Mouse (Mus musculus): ENCODE results near the gene Nav2.

The Nav2 gene

DNA sequence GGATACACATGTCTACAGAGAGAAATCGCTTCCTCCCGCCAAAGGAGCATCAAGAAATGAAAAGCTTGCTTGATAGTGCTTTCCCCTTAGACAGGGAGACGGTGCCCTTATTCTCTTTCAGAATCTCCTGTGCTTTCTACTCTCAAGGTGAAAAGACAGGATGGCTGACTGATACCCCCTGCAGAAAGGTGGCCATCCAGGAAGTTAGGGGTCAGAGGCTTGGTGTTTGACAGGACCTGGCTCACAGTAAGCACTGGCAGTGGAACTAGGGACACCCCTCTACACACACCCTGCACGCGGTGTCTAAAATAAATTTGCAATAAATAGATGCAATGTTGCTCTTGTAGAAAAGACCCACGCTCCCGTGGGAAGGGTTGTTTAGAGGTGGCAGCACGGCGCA is 723.4 kb downstream of the Nav2 start:
- no peak for DNase-seq (ENCODE audit: low spot score)

DNA sequence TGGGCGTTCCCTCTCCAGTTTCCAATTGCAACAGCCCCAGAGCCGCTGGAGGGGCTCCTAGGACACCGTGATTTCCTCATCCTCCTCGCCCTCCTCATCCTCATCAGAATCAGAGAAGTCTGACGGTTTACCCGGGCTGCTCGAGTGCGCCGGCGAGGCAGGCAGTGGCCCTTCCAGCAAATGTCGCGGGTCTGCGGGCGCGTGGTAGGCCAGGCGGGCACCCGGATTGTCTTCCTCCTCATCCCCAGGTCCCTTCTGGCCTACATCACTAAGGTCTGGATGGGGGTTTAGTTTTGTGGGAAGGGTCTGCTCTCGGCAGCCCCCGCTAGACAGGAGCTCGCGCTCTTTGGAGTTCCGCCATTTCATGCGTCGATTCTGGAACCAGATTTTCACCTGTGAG is 723.9 kb downstream of the Nav2 start:
- DNase-seq (ENCODE audit: low spot score), result no peak

GRCm38 (mm10) chr7:49633375-49633956 is 725.0 kb downstream of the Nav2 start:
- DNase-seq (ENCODE audit: low spot score), result peak; percentile 61

- DNase-seq (ENCODE audit: low spot score), result peak; percentile 75
These were observed 726.0 kb downstream of the Nav2 start for GRCm38 (mm10) chr7:49634291-49635073.

GRCm38 (mm10) chr7:49635074-49635621 is 726.6 kb downstream of the Nav2 start:
- DNase-seq (ENCODE audit: low spot score), result peak; percentile 75

GRCm38 (mm10) chr7:49635971-49636370 is 727.5 kb downstream of the Nav2 start:
- DNase-seq (ENCODE audit: low spot score), result peak; percentile 62

DNA sequence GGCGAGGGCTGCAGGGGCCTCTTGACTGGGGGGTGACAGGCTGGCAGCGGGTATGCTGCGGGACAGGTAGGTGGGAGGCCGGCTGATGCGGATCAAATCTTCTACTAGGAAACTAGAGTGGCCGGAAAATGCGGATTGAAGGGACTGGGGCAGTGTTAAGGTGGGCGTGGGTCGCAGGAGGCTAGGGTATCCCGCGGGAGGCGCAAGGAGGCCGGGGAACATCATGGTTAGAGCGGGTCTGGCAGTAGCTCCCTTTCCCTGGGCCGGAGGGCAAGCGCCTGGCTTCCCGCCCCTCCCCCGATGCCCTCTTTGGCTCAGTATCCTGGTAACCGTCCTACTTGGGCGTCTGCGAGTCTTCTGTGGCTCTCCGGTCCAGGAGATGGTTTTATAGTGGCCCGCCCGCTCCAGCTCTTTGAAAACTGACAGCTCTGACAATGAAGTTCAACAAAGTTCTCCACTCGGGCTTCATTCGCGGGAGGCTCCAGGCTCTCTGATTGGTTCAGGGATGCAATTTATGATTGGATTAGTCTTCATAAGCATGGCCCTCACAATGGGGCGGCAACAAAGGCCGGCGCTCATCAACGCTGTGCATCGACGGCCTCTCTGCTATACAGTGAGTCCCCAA is 728.1 kb downstream of the Nav2 start, which contains the start of gene Dbx1:
Gene Dbx1, minus strand, starts transcription at position 359 of the 625 bp plus-strand sequence.
- peak; percentile 70 for DNase-seq (ENCODE audit: low spot score)

DNA sequence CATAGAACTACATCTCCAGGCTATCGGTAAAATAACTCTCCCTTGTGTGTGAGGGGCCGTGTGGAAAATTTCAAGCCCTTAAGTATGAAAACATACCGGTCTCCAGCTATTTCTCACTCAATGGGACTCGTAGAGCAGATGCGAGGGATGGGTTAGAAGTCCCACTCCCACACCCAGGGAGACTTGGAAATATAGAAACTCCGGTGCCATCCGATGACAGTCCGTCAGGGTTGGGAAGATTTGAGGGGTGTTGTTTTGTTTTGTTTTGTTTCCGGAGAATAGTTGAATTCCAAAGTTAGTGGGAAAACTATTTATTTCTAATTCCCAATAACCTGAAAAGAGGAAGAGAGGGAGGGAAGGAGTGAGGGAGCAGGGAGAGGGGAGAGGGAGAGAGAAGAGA is 728.8 kb downstream of the Nav2 start:
- peak; percentile 49 for DNase-seq (ENCODE audit: low spot score)

DNA sequence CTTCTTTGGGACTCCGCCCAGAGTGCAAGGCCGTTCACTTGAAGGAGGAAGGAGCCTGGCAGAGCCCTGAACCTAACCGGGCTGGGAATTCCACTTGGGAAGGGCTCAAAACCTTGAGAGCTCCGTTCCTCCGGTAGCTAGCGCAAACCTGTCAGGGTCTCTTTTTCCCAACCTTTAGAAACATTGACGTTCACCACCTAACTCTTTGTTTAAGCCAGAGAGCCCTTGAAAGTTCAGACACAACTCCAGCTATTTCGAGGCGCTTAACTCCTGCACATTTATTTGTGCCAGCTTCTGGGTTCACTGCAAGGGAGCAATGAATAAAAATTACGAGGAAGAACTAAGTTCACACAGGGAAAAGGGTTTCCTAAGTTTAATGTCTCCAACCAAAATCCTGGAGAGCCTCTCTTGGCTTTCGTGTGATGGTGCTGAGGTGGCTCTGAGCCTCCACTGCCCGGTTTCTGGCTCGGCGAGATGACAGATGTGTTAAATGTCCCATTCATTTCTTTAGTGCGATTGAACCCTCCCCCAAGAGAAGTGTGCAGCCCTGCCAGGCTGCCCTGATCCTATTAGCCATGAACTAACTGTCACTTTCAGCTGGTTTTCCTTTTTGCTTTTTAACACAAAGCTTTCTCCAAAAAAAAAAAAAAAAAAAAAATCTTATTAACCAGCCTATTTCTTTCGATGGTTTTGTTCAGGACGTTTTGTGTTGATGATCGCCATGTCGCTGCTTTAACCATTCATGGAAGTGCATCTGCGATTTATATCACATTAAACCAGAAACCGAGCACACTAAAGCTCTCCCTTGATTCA is 729.5 kb downstream of the Nav2 start:
- DNase-seq (ENCODE audit: low spot score), result peak; percentile 65

DNA sequence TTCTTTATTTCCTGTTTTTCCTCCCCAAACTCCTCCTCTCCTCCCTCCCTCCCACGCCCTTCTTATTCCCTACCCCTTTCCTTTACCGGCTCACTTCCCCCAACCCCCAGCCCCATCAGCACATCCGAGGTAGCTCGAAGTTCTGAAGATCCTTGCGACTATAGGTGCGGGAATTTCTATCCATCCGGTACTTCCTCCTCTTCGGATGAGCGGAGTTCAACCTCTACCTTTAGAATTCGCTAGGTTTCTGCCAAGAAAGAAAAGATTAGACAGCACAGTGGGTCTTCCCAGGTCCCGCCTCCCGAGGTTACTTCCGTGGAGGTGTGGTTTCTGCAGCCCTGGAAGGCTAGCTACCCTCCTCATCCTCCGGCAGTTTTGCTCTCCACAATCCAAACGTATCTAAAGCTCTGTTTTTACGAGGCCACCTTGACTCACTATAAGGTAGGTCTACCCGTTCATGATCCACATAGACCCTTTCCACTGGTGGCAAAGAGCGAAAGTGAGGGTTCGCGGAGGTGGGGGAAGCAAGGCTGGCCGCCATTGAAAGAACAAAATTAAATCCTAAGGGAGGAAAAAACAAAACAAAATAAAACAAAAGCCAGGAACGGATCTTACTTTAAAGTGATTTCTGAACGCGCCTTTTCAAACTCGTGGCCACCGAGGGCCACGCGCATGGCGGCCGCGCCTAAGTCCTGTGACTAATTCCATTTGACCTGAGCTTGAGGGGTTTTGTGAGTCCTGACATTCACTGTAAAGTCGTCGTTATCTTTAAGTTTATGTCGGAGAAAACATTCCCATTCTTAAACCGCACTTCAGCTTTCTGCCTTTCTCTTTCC is 730.6 kb downstream of the Nav2 start:
- DNase-seq (ENCODE audit: low spot score), result peak; percentile 49

DNA sequence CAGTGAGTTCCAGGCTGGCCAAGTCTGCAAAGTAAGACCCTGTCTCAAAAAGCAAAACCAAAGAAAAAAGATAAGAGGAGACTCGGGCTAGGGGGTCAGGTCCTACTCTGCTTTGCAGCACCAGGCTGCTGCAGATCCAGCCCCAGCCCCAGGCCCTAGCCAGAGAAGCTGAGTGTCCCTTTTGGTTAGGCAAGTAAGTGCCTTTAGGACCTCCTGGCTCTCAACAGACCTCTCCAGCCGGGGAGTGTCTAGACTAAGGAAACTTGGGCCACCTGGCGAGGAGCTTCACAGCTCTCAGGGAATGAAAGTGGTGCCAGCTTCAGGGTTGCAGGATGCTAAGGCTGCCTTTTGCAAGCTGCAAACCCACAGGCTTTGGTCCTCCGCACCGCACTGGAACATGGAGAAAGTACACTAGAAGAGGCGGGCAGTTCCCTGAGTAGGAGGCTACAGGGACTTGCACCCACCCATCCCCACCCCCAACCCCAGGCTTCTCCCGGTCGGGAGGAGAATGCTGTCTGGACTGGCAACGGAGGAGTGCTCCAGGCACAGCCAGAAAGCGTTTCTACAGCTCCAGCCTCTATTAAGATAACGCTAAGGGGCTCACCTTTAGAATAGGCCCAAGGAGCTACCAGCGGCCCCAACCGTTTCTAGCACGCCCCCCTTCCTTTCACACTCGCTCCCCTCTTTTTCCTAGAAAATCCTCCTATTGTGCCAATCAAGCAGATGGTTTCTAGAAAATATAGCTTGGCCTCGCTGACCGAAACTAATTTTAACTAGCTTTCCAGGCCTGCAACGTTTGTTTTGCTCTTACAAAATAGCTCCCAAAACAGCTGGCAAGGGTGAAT is 731.6 kb downstream of the Nav2 start:
- peak; percentile 48 for DNase-seq (ENCODE audit: low spot score)

GRCm38 (mm10) chr7:49640709-49641305 is 732.3 kb downstream of the Nav2 start:
- peak; percentile 35 for DNase-seq (ENCODE audit: low spot score)

Data from embryo, embryonic 10.5 days (tissue).